Mouse (Mus musculus) hindbrain, embryonic 10.5 days (tissue): ENCODE measurements at regions not wholly inside any gene's neighbourhood (a gene's known extent, or its start where the extent isn't known, plus 50 kb on each side); places are given as distances from the start of the nearest gene placed in this dataset.
A peak's percentile ranks its signal among the peaks of the same experiment; 100 is the strongest.

Experiments
- DNase-seq: peaks from one replicate; pipeline ENCODE4 v3.0.0-alpha.2; 2017; ENCODE audit warnings: low spot score
- H3K27ac ChIP-seq: fragments of 300-500 bp; sonication (generic); 2 replicates; pipeline ENCODE4 v1.5.1; 2016; ENCODE audit warnings: mild to moderate bottlenecking, moderate library complexity
- H3K27me3 ChIP-seq: fragments of 300-500 bp; sonication (generic); 2 replicates; pipeline ENCODE4 v1.6.1; 2016; ENCODE audit warnings: mild to moderate bottlenecking; ENCODE audit not compliant: poor library complexity, insufficient read depth, severe bottlenecking
- H3K36me3 ChIP-seq: fragments of 300-500 bp; sonication (generic); 2 replicates; pipeline ENCODE4 v1.6.1; 2016; ENCODE audit warnings: mild to moderate bottlenecking, moderate library complexity
- H3K4me1 ChIP-seq: fragments of 300-500 bp; sonication (generic); replicated peaks from 2 replicates; pipeline ENCODE4 v1.6.1; 2016; ENCODE audit warnings: mild to moderate bottlenecking
- H3K4me3 ChIP-seq: fragments of 300-500 bp; sonication (generic); 2 replicates; pipeline ENCODE4 v1.5.1; 2016; ENCODE audit warnings: mild to moderate bottlenecking, moderate library complexity
- H3K9me3 ChIP-seq: fragments of 300-500 bp; sonication (generic); 2 replicates; pipeline ENCODE4 v1.6.1; 2016; ENCODE audit warnings: mild to moderate bottlenecking, moderate library complexity
- WGBS: fragments of 180-500 bp; shearing (Covaris S2); methylation state at CpG from one replicate; pipeline ENCODE4 v1.1.7; 2016; 5-methylcytosine and 5-hydroxymethylcytosine counted together

DNA sequence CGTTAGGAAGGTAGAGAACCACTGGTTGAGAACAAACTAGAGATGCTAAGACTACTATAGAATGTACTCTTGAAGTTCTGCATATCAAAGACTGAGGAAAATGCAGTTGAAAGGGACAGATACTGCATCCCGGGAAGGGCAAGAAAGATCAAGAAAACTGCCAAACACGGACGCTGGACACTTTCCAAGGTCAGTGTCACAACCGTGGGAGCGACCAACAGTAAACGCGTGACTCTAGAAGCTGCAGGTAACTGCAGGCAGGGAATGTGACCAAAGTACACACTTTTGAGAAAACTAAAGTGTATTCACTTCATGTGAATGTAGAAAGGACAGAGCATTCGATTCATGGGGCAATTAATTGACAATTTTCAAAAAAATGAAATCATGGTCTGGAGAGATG is 368.6 kb upstream of the Mgmt start:
- Histone ChIP-seq H3K27me3 (0 out of 2 replicates have a peak, but pooled peaks cover 3% of the 10 kb centered on the region), H3K27ac (no peak overlapping the region), H3K36me3 (no peaks in the 10 kb centered on the region), H3K4me3 (no peak overlapping the region), H3K9me3 (no peaks in the 10 kb centered on the region), H3K4me1 (no peaks in the 10 kb centered on the region)
- 90% methylated on average over 9 of the region's 9 CpGs for WGBS
- DNase-seq = no peak

DNA sequence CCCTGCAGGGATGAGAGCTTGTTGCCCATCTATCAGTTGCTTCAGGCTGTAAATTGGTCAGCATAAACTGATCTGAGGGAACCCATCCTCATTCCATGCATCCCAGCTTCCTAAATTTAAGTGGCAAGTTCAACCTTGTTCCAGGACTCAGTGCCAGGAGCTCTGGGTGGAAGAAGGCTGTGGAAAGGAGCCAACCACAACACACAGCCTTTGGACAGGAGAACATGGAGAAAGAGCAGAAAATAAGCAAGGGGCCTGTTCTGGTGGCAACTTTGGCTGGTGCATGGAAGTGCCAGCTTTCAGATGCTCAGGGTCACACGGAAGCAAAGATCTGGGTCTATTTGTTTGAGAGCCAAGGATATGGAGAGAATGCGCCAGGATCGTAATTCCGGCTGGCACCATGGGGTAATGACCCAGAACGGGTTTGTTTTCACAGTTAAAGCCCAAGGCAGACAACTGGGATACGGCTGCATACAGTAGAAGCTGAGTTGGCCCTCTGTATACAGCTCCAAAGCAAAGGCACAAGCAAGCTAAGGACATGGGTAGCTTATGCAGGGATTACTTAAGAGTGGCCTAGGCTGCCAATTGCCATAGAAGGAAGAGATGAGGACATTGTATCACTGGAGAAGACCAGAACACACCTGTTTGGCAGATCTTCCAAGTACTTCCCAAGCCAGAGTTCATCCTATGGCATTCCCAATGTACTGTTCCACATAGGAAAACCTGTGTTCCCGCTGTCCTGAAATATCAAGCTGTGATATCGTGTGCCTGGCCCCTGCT is 364.2 kb upstream of the Mgmt start:
- Histone ChIP-seq H3K4me3 (no peak overlapping the region), H3K36me3 (no peaks in the 10 kb centered on the region), H3K9me3 (no peaks in the 10 kb centered on the region), H3K27ac (no peak overlapping the region), H3K27me3 (no peaks in the 10 kb centered on the region), H3K4me1 (no peaks in the 10 kb centered on the region)
- DNase-seq = no peak
- 90% methylated on average over 8 of the region's 8 CpGs for WGBS

DNA sequence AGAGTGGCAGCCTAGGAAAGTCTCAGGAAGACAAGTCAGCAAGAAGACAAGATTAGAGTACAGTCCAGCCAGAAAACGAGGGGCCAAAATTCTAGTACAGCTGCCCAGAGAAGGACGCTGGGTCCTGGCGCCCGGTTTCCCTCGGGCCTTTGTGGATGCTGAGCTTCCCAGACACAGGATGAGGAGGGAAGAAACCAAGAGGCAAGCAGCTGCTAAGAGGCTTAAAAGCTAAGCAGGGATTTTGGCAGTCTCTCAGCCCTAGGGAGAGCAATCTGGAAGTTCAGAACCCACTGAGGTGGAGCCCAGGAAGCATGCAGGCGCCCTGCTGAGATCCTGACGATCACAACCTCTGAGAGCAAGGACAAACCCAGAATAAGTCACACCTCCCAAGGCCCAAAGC is 363.1 kb upstream of the Mgmt start:
- H3K27me3 ChIP-seq = no peaks in the 10 kb centered on the region
- no peak for DNase-seq

DNA sequence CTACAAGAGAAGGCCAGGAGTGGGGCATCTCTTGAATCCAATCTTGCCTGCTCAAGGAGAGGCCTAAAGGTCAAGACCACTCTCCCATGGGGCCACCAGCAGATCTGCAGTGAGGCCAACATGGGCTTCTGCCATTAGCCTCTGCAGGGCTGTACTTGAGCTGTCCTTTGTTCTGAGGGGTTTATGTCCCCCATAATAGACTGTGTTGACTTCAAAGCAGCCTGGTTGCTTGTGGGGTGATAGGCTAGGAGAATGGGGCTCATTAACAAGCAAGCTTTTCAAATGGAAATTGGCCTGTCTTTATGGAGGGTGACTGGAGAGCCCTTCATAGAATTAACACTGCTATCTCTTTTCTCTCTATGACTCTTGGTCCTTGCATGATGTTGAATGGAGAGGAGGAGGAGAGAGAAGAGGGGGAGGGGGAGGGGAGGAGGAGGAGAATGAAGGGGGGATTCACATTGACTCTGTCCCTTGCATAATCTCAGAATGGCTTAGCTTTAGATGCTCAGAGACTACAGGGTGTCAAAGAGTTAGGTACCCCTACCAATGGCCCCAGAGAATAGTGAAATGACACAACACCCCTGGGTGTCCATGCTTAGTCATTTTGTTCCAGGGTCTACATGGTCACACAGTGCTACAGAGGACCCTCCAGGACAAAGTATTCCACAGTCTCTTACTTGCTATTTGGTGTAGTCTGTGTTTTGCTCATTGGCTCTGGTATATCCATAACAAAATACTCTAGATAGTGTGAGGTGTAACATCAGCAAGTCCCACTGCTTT is 352.3 kb upstream of the Mgmt start:
- DNase-seq = peak; percentile 57
- peaks cover 54% of the 10 kb centered on the region for H3K27me3 ChIP-seq
- no peaks in the 10 kb centered on the region for H3K36me3 ChIP-seq
- H3K27ac ChIP-seq = peak overlapping the region; percentile 73
- peaks cover 30% of the 10 kb centered on the region for H3K4me1 ChIP-seq
- H3K4me3 ChIP-seq = no peak overlapping the region
- H3K9me3 ChIP-seq = no peaks in the 10 kb centered on the region

More for the DNA sequence above, 363.1 kb upstream of the Mgmt start:
- no peaks in the 10 kb centered on the region for H3K9me3 ChIP-seq
- H3K27ac ChIP-seq = no peak overlapping the region
- H3K36me3 ChIP-seq = no peaks in the 10 kb centered on the region
- no peaks in the 10 kb centered on the region for H3K4me1 ChIP-seq
- 72% methylated on average over 7 of the region's 7 CpGs for WGBS
- H3K4me3 ChIP-seq = no peak overlapping the region

DNA sequence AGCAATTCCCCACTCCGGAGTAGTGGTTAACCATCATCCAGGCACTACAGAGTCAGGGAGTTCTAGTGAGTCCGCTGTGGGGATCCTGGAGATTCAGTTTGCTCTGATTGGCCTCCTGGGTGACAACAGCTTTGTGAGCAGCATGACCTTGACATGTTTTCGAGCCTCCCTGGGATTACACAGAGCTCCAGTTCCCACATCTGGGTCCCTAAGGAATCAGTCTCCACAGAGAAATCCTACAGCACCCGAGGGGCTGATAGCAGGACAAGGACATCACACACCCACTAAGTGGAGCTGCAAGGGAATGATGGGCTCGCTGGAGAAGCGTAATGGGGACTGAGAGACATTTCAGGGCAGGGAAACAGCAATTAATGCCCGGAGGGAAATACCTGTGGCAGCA is 351.5 kb upstream of the Mgmt start:
- no peaks in the 10 kb centered on the region for H3K9me3 ChIP-seq
- no peak overlapping the region for H3K4me3 ChIP-seq
- peaks cover 30% of the 10 kb centered on the region for H3K4me1 ChIP-seq
- 81% methylated on average over 7 of the region's 7 CpGs for WGBS
- no peak overlapping the region for H3K27ac ChIP-seq
- DNase-seq = no peak
- peaks cover 54% of the 10 kb centered on the region for H3K27me3 ChIP-seq
- no peaks in the 10 kb centered on the region for H3K36me3 ChIP-seq

DNA sequence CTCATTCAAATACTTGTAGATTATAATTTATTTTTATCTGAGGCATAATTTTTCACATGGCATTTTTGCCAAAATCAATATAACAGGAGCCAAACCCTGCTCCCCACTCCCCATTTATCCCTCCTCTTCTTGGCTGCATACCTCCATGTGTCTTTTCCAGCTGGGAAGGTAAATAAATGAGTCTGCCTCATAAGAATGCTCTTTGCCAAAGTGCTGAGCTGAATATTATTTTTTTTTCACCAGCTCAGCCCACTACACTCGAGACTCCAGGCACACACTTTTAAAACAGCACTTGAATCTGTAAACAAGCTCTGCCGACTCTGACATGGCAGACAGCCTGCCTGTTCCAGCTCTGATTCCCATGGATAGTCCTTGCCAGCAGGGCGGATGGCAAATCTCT is 346.6 kb upstream of the Mgmt start:
- H3K27me3 ChIP-seq = peaks cover 36% of the 10 kb centered on the region
- 67% methylated on average over 3 of the region's 3 CpGs for WGBS
- no peaks in the 10 kb centered on the region for H3K36me3 ChIP-seq
- H3K9me3 ChIP-seq = no peaks in the 10 kb centered on the region
- peaks cover 10% of the 10 kb centered on the region for H3K4me1 ChIP-seq
- DNase-seq = no peak
- no peak overlapping the region for H3K4me3 ChIP-seq
- H3K27ac ChIP-seq = no peak overlapping the region

DNA sequence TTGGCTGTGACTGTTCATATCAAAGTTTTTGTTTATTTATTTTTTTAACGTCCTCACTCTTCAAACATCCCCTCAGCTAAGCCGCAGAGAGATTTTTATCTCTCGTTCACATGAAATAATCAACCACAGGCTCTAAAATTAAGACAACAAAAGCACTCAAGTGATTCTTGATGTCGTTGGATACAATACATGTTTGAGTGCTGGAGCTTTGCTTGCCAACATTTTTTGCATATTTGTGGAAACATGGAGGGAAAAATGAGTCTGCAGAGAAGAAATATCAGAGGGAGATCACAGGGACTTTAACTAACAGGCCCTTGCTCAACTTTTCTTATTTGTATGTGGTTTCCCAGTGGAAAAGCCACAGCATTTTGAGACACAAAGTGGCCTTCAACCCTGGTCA is 338.0 kb upstream of the Mgmt start:
- H3K27ac ChIP-seq = no peak overlapping the region
- no peaks in the 10 kb centered on the region for H3K36me3 ChIP-seq
- 0 out of 2 replicates have a peak, but pooled peaks cover 2% of the 10 kb centered on the region for H3K27me3 ChIP-seq
- 0 out of 2 replicates have a peak, but pooled peaks cover 3% of the 10 kb centered on the region for H3K4me1 ChIP-seq
- DNase-seq = no peak
- H3K4me3 ChIP-seq = no peak overlapping the region
- H3K9me3 ChIP-seq = no peaks in the 10 kb centered on the region
- WGBS = 75% methylated on average over 4 of the region's 4 CpGs

DNA sequence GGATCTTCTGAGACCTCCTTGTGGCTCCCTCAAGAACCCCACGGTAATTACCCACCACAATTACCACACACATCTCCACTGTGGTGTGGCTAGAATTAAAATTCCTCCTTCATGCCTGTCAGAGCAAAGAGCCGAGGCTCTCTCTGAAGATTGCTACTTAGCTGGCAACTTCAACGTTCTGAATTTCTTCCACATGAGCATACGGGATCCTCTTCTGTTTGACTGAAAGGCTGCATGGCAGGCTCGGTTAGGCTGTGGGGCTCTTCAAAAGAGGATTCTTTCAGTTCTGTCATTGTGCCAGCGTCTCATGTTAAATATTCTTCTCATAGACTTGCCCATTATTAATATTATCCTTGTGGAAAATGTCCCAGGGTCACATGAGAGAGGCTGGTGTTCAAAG is 334.9 kb upstream of the Mgmt start:
- no peaks in the 10 kb centered on the region for H3K9me3 ChIP-seq
- H3K36me3 ChIP-seq = no peaks in the 10 kb centered on the region
- DNase-seq = no peak
- H3K27me3 ChIP-seq = 0 out of 2 replicates have a peak, but pooled peaks cover under 1% of the 10 kb centered on the region
- 84% methylated on average over 6 of the region's 6 CpGs for whole genome bisulfite sequencing
- no peak overlapping the region for H3K27ac ChIP-seq
- no peak overlapping the region for H3K4me3 ChIP-seq
- H3K4me1 ChIP-seq = no peaks in the 10 kb centered on the region

DNA sequence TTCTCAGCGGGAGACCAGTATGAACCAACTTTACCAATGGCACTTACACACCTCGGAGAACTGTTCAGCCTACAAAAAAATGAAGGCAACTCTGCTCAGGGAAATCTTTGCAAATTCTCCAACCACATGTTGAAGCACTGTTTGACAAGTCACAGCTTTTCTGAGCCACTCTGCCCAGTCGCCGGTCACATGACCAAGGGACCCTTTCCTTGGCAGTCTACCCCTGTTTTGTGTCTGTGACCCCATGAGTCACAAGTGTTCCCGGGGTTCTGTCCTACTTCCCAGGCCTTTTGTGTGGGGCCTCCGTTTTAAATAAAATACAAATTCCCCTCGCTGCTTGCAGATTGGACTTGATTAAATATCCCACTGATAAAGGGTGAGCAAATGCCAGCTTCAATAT is 323.5 kb upstream of the Mgmt start:
- no peaks in the 10 kb centered on the region for H3K36me3 ChIP-seq
- H3K27ac ChIP-seq = no peak overlapping the region
- DNase-seq = no peak
- peaks cover 10% of the 10 kb centered on the region; the same call in 1 of the 2 replicates for H3K4me1 ChIP-seq
- H3K9me3 ChIP-seq = no peaks in the 10 kb centered on the region
- peaks cover 14% of the 10 kb centered on the region; the same call in 1 of the 2 replicates for H3K27me3 ChIP-seq
- no peak overlapping the region for H3K4me3 ChIP-seq
- 60% methylated on average over 7 of the region's 7 CpGs for WGBS

DNA sequence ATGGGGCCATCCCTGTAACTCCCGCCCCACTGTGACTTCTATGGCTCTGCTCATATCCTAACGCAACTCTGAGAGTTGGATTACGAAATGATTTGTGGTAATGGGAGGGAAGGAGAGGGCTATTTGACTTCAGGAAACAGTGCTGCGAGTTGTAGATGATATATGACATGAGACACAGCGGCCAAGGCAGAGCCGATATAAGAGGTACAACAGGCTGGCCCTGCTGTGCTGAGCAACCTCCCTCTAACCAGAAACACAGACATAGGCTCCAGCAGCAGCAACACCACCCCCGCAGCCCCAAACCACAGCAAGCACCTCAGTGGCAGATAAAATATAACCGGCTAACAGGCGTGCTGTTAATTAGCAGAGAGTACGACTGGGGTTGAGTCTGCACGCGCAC is 312.5 kb upstream of the Mgmt start:
- H3K27ac ChIP-seq = peak overlapping the region; percentile 30; the same call in 1 of the 2 replicates
- H3K36me3 ChIP-seq = no peaks in the 10 kb centered on the region
- H3K4me1 ChIP-seq = peaks cover 28% of the 10 kb centered on the region
- peaks cover 44% of the 10 kb centered on the region for H3K27me3 ChIP-seq
- peak; percentile 11 for DNase-seq
- no peak overlapping the region for H3K4me3 ChIP-seq
- 60% methylated on average over 12 of the region's 12 CpGs for WGBS
- H3K9me3 ChIP-seq = no peaks in the 10 kb centered on the region

DNA sequence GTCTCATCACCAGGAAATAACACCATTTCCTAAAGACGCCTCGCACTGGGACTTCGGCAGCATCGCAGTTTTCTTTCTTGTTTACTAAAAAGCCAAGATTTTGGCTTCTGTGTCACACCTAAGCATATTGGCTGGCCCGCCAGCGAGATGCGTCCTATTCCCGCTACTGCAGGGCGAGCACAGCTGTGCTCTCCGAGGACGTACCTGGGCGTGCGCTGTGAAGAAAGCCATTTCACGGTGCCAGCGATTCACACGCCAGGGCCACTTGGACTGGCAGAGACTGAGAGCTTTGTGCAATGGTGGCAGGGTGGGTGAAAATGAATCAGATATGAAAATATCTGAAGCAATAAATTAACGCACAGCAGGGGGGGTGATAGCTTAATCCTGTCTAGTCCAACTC is 310.1 kb upstream of the Mgmt start:
- Histone ChIP-seq H3K27me3 (peaks cover 44% of the 10 kb centered on the region), H3K4me3 (no peak overlapping the region), H3K27ac (no peak overlapping the region), H3K4me1 (peaks cover 38% of the 10 kb centered on the region), H3K9me3 (no peaks in the 10 kb centered on the region), H3K36me3 (no peaks in the 10 kb centered on the region)
- DNase-seq = no peak
- 74% methylated on average over 17 of the region's 17 CpGs for WGBS

DNA sequence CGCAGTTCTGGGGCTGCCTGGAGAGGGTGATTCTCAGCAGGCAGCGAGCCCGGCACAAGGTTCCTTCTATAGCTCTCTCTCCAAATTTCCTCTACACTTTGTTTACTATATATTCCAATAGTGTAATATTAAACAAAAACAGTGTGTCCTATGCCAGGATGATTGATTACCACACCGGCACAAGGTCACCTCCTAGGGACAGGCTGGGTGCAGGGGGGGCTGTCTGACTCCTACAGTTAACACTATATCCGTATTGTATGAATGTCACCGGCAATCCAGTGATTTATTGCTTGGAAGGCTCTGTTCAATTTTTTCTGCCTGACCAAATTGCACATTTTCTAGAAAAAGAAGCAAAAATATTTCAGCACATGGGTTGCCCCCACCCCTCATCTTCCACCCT is 305.9 kb upstream of the Mgmt start:
- peak; percentile 27 for DNase-seq

DNA sequence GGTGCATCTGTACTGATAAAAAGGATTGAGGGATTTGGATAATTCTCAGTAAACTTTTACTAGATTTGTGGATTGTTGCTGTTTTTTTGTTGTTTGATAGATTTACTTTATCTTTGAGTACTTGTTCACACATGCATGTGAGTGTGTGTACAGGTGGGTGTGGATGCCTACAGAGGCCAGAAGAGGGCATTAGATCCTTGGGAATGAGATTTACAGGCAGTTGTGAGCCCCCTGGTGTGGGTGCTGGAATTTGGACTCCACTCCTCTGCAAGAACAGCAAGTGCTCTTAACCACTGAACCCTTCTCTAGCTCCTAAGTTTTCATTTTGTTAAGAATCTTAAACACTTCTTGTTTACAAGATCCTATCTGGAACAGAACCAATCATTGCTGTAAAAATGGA is 303.5 kb upstream of the Mgmt start:
- Histone ChIP-seq H3K27me3 (0 out of 2 replicates have a peak, but pooled peaks cover 3% of the 10 kb centered on the region), H3K4me3 (no peak overlapping the region), H3K4me1 (peaks cover 11% of the 10 kb centered on the region), H3K27ac (no peak overlapping the region), H3K36me3 (no peaks in the 10 kb centered on the region), H3K9me3 (peaks cover 3% of the 10 kb centered on the region; the same call in 1 of the 2 replicates)
- no peak for DNase-seq

More for the DNA sequence above, 305.9 kb upstream of the Mgmt start:
- Histone ChIP-seq H3K27ac (0 out of 2 replicates have a peak overlapping the region, but pooled peaks have one; percentile 18), H3K4me1 (peaks cover 14% of the 10 kb centered on the region), H3K27me3 (peaks cover 22% of the 10 kb centered on the region), H3K36me3 (no peaks in the 10 kb centered on the region), H3K9me3 (peaks cover 3% of the 10 kb centered on the region; the same call in 1 of the 2 replicates), H3K4me3 (no peak overlapping the region)
- 70% methylated on average over 6 of the region's 6 CpGs for WGBS
